Mouse (Mus musculus) mouse embryonic stem cell (cell line): ENCODE data around the gene Ufc1.
"Not testable (repeated sequence)": the region's sequence is repeated elsewhere in the genome, so short reads cannot be mapped to it uniquely, and the experiment has no call there.

Experiments
- in situ Hi-C, 2 experiments: fragments of 300-500 bp; cut with MboI; formaldehyde crosslinking; loops; 1 replicate in 1 of 2; 3 replicates in 1 of 2; pipeline ENCODE4 v1.14.3; 2019 to 2020; ENCODE audit warnings: low sequenced_read_pairs in 2 of 2, low pct_unique_long_range_greater_than_20kb in 1 of 2, mixed read lengths in 1 of 2; ENCODE audit not compliant: unreplicated experiment in 1 of 2

The Ufc1 gene

DNA sequence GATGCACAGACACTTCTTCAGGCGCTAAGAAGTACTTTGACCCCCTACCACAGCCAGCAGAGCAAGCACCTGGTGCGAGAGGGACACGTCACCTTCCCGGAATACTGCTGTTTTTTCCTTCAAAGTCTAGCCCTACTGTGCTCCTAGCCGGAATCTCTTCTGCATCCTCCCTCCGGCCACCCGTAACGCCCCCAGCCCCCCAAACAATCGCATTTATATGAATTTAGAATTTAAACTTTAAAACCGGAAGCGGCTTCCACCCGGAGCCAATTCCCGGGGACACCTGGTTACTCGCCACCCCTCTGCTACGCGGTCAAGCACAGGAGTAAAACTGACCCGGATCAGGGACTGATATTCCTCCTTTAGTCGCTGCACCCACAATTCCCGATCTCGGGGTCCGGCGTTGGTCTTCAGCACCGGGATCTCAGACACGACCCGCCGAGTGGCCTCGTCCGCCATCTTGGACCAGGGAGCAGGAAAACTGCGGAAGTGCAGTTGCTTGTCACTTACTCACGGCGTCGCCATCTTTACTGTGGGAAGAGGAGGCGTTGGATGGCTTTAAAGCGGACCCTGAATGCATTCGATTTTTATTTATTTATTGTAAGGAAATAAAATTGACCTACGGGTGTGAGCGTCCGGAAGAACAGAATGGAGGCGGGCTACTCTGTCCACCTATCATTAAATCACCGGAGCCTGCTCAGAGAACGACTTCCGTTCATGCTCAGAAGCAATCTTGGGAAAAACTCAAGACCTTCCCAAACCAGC is at the start of gene Ufc1:
Ufc1 (minus strand) TSS at position 727 of the 765 bp plus-strand sequence.
- in situ Hi-C loops = no loop called here

DNA sequence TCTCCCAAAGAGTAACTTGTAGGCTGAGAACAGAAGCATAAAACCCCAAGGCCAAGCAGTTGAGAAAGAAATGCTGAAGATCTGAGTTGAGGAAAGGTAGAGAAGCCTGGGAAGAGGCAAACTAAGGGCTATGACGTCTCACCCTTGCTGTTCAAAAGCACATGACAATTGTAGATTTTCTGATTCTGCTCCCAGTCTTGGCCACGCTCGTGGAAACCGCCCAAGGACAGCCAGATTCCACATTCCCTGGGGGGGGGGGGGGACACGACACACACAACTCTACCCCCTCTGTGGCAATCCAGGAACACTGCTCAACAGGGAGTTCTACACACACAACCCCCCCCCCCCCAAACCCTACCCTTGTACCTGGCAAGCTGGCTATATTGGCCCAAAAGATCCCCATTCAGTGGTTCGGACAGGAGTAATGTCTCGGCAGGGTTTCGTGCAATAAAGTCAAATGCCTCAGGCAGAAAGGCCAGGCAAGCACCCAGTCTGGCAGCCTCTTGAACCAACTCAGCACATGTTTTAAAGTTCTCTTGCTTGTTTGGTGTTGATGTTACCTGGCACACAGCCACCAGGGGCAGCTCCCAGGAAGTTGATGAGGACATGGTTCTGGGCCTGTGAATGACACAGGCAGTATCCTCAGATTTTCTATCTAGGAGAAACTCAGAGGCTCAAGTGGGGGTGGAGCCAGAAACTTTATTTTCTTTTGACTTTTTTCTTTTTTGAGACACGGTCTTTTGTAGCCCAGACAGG is 49.3 kb upstream of the Ufc1 start:
- in situ Hi-C loops = no loop called here

DNA sequence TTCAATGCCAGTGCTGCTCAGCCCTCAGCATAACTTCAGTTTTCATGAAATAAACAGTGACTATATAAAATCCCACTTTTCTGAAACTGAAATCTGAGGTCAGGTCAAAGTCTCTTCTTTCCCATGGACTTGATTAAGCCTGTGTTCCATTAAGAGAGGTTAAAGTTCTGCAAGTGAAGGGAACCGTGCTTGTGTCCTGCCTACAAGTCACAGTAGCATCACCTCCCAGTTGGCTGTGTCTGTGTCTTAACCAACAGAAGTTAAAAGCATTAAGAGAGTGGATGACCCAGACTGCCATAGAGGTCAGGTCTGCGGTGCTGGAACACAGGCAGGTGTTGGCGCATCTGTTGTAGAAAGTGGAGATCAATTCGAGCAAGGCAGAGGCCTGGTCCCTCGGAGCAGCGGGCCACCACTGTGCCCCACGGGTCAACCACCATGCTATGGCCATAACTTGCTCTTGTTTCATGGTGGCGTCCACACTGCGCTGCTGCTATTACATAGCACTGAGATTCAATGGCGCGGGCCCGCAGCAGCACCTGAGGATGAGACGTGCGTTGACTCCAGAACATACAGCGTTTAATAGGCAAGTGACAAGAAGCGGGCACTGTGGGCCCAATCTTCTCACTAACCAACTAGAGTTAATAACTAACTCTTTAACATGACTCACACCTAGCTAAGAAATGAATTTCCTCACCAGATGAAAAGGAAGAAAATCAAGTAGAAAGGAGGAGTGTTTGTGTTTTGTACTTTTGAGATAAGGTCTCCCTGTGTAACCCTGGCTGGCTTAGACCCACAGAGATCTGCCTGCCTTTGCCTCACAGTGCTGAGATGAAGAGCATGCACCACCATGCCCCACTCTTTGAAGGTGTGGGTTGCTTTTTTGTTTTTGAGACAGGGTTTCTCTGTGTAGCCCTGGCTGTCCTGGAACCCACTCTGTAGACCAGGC is 47.7 kb upstream of the Ufc1 start:
- in situ Hi-C loops = no loop called here

DNA sequence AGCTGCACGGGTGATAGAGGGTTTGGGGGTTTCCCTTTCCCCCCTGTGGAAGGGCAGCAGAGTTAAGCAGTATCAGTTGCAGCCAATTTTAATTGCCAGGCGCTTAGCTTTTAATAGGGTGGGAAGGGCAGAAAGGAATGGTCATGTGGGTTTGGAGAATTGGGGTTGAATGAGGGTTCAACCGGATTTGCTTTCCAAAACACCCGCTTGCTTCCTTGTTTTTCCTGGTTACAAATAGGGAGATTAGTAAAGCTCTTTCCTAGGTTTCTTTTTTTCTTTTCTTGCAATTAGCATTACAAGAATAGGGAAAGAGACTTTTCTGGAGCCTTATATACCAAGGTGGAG is 35.4 kb upstream of the Ufc1 start:
- in situ Hi-C loops = no loop called here

DNA sequence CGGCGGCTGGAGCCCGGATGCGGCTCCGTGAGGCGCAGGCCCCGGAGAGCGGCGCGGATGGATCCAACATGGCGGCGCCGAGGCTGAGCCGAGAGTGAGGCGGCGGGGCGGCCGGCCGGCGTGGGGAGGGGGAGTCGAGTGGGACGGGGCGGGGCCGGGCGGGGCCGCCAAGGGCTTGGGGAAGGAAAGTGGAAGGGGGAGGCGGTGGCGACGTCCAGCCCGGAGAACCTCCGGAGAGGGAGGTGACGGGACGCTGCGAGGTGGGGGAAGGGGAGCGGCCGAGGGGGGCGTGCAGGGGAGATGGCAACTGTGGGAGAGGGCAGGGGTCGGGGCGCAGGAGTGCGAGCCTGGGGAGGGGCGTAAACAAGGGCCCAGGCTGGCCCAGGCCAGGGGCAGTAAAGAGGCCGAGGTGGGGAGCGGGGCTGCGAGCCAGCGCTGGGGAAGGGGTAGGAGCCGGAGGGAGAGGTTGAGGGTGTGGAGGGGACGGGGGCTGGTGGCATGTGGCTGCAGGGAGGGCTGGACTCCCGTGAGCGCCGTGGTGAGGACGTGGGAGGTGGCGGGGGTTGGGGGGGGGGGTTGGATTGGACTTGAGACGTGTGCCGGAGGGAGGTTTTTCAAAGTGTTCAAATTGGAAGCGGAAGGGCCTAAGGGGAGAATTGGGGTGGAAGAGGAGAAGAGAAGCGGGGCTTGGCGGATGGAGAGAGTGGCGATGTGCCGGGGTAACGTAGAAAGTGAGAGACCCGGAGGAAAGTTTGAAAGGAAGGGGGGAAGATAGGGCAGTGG is 34.8 kb upstream of the Ufc1 start:
- in situ Hi-C loops = no loop called here

DNA sequence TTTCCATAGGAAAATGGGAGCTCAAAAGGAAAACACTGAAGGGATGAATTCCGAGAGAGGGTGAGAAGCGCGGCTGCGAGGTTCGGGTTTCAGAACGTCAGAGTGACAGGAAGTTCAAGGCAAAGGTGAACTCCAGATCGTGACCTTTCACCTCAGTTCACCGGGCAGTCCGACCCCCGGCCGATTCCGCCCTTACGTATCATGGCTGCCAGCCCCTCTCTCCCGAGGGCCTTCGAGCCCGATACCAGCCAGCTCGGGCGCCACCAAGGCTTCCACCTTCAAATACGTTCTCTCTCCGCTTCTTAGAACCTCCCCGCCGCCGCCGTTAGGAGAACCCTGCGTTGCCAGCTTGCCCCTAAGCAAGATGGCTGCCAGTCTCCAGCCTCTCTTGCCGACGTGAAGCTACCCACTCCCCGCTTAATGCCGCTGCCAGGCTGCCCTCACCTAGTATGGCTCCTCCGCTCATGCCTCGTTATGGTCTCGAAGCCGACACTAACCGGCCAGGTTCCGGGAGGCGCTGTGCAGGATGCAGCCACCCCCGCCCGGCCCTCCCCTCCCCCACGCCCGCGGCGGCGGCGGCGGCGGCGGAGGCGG is 34.1 kb upstream of the Ufc1 start, which contains the start of gene Dedd:
Dedd (plus strand) TSS at position 307 of the 594 bp plus-strand sequence.
- in situ Hi-C loops = no loop called here

DNA sequence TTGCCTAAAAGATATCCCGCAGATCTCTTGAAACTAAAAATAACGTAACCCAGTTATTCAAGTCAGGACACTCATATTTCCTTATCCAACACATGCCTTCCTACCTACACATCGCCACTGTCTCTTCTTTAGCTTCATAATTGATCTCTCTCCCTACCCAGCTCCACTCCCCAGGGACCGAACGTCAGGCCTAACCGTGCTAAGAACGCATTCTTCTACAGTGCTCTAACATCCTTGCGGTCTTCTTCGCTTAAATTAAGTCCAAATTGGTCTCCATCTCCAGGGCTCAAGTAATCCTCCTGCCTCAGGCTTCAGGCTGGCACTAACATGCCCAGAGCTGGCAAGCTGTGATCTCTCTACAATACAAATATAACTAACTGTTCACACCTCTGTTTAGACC is 33.4 kb upstream of the Ufc1 start:
- in situ Hi-C loops = no loop called here

DNA sequence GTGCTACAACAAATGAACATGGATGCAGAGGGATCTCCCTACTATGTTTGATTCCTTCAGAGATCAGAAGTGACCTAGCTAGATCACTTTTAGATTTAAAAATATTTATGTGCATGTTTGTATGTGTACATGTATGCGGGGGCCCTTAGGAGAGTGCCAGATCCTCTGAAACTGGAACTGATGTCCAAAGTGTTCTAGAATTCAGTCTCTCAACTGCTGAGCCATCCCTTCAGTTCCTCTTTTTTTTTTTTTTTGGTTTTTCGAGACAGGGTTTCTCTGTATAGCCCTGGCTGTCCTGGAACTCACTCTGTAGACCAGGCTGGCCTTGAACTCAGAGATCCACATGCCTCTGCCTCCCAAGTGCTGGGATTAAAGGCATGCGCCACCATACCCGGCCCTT is 31.8 kb upstream of the Ufc1 start:
- in situ Hi-C loops = not testable (repeated sequence)

DNA sequence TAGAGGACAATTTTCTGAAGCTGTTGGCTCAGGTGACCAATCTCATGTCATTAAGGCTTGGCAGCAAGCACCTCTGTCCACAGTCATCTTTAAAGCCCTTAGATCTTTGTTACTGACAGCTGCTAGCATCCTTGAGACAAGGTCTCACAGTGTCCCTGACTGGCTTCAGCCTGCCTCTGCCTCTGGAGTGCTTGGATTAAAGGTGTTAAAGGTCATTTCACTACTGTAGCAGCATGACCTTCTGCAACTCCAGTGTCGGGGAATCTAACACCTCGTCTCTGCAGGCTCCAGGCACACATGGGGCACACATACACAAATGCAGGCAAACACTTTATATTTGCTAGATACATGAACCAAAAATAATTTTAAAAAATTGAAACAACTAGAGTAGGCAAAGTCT is 30.7 kb upstream of the Ufc1 start:
- in situ Hi-C loops = no loop called here

DNA sequence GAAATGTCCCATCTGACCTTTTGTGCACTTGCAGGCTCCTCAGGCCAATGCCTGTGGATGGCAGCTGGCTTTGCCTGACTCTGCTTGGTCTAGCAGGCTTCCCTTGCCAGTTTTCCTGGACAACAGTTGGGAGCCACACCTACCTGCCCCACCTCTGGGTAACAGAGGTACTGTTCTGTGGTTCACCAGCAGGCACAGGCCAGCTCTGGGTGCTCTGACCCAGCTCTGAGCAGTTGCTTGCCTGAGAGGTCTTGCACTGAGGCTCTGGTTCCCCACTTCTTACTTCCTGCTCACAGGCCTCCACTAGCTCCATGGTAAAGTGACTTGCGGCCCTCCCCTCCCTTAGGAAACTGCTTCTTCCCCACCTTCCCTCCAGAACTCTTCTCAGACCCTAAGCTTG is 27.2 kb upstream of the Ufc1 start:
- in situ Hi-C loops = no loop called here

DNA sequence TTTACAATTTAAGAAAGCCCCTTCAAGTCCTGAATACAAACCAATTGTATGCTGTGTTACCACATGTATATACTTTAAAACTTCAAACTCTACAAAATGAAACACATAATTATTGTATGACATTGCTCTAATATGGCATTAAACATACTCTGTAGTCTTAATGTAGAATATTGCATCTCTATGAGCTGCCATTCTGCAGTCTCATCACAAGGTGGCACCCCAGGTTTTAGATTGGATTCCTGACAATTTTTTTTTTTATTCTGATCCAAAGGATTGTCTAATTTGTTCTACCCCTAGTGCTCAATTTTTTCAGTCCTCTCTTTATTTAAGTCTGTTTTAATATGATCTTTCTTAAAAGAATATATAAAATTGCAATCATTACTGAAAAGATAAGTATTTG is 26.6 kb upstream of the Ufc1 start:
- in situ Hi-C loops = no loop called here

DNA sequence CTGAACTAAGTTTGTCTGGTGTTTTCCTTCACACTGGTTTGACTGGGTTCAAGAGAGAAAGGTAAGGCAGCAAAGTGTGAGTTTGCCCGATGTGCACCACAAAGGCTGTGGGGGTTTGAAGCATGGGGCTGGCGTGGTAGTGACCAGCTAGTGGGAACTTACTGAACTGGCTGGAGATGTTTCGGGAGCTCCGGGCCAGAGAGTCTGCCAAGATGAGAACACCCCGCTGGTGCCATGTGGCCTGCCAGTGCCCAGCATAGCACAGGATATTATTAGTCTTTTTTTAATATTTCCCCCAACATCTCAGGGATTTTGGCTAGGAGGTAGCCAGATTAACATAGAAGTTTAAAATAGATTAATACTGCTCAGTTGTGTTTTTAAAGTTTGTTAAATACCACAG is 25.3 kb upstream of the Ufc1 start:
- in situ Hi-C loops = no loop called here

DNA sequence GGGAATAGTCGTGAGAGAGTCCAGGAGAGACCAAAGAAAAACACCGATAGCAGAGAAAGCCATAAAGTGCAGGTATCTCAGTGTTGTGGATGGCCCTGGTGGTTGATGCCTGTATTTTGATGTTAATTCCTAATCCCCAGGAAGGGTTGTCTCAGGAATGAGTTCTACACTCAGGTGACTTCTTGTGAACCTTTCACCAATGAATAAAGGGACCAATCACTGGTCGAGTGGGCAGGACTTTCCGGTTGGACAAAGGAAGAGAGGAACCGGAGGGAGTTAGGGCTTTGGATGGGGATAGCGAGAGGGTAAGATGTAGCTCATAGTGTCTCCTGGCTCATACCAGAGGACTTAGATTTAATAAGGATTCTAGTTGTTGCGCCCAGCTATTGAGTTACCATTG is 24.9 kb upstream of the Ufc1 start:
- in situ Hi-C loops = no loop called here

DNA sequence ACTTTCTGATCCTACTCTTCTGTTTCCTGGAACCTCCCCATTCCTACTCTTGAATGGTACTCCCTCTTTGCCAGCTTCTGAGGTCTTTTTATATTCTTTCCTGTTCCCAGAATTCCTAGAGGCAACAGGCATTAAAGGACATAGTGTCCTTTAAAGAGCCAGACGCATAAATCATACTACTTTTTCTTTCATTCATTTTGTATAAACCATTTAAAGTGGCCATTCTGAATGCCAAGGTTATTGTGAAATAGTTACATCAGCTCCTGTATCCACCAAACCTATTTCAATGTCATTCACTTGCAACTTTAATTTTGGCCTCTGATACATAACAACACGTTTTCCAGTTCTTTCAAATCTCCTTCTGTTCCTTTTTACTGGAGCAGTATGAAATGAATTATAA is 14.5 kb upstream of the Ufc1 start:
- in situ Hi-C loops = no loop called here

DNA sequence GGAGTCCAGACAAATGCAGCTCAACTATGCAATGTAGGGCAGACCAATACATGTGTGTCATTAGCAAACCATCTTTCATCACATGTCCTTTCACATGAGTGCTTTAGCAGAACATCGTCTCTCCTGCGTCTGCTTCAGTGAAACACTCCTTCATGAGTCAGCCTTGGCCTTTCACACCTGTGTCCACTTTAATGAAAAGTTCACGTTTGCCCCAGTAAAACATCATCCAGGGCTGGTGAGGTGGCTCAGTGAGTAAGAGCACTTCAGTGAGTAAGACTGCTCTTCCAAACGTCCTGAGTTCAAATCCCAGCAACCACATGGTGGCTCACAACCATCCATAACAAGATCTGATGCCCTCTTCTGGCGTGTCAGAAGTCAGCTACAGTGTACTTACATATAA is 11.3 kb upstream of the Ufc1 start:
- in situ Hi-C loops = not testable (repeated sequence)

DNA sequence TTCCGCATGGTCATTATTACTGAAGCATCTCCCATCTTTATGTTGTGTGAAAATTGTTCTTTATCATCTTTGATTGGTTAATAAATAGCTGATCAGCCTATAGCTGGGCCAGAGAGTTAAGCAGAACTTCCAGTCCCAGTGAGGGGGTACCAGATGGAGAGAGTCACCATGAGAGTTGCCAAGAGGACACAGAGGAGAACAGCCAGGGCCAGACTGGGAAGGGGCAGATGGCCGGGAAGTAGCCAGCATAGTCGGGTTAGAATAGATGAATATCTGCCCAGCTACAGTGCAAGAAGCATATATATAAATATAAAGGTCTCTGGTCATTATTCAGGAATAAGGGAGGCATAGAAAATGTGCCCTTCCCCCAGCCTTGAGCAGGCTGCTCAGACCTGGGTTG is 3.4 kb upstream of the Ufc1 start:
- in situ Hi-C loops = no loop called here

DNA sequence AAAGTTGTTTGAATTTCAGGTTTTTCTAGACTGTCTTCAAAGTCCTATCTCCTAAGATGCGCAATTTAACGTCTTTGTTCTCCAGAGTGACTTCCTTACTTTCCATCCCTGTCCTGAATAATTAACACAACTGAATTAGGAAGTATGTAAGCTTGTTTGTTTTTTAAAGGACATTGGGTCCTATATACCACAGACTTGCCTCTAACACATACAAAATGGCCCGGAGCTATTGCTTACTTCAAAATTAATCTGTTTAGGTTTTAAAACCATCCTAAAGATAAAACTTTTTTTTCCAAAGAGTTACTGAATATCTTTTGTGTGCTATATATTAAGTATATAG is 209 bp upstream of the Ufc1 start:
- in situ Hi-C loops = no loop called here

DNA sequence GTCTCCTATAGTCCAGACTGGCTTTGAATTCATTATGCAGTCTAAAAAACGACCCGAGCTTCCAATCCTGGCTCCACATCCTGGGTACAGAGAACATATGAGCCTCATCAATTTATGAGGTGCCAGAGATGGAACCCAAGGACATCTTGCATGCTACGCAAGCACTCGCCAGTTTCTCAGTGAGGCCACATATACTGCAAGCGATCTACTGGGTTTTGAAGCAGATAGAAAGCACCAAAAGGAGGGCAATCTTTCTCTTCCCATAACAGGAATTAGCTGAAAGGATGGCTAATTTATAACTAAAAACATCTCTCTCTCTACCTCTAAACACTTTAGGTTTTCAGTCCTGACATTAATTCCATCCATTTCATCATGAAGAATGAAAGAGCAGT is 922 bp downstream of the Ufc1 start:
- in situ Hi-C loops = no loop called here
